Mouse (Mus musculus): ENCODE measurements around the gene Msmb. TPM values are rescaled to one million over a fixed set of nuclear protein-coding genes. Genes with fewer than 3 reads are reported as not detected.
"Not testable (repeated sequence)": the region's sequence is repeated elsewhere in the genome, so short reads cannot be mapped to it uniquely, and the experiment has no call there.

Gene Msmb
- polyA plus RNA-seq, 1 experiment: not detected

DNA sequence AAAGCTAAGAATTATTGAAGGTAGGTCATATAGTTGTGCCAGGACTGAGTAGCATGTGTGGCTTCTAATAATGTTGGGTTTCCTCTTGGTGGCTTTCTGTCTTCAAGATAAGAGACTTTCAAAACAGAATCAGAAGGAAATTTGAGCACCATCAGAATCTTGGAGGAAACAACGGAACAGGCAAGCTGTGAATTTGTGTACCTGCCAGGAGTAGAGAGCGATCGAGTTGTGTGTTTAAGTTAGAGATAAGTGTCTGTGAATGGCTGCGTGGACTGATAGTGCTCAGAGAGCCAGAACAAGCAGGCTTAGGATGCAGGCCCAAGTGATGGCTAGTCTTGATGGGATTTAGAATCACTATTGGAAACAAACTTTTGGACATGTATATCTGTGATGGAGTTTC lies 10.0 kb upstream of the Msmb start:
- 84% methylated on average over 4 of the region's 4 CpGs for WGBS
- no peak for TF ChIP-seq CTCF (IDR thresholded peaks at IDR 0.05; ENCODE audit: borderline replicate concordance, insufficient read depth, low read depth, low read length)
- no peak for TF ChIP-seq POLR2A (IDR thresholded peaks at IDR 0.05; ENCODE audit: borderline replicate concordance, insufficient read depth, low read length)
- Histone ChIP-seq H3K27me3 (ENCODE audit: control insufficient read depth, insufficient read depth, low read length) (no peaks in the 10 kb centered on the region), H3K4me3 (replicated peaks; ENCODE audit: insufficient read depth, low read depth, low read length) (no peak overlapping the region), H3K27ac (ENCODE audit: insufficient read depth, low read length) (no peak overlapping the region), H3K4me1 (ENCODE audit: control insufficient read depth, insufficient read depth, low read length) (no peaks in the 10 kb centered on the region)
- DNase-seq: no peak

DNA sequence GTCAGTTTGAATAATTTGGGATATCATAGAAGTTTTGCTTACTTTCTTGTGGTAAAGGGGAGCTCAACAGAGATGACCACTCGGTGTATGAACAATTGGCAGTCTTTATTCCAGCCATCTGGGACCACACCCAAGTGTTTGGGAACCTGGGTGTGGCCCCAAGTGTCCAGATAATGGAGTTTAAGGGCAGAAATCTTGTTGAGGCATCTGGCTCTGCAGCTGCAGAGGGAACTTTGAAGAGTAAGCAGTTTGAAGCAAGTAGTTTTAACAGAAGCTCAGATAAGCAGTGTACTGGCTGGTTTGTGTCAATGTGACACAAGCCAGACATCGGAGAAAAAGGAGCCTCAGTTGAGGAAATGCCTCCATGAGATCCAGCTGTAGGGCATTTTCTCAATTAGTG lies 7.5 kb upstream of the Msmb start:
- Histone ChIP-seq H3K4me3 (replicated peaks; ENCODE audit: insufficient read depth, low read depth, low read length) (no peak overlapping the region), H3K27ac (ENCODE audit: insufficient read depth, low read length) (no peak overlapping the region), H3K4me1 (ENCODE audit: control insufficient read depth, insufficient read depth, low read length) (no peaks in the 10 kb centered on the region), H3K27me3 (ENCODE audit: control insufficient read depth, insufficient read depth, low read length) (no peaks in the 10 kb centered on the region)
- no peak for TF ChIP-seq CTCF (IDR thresholded peaks at IDR 0.05; ENCODE audit: borderline replicate concordance, insufficient read depth, low read depth, low read length)
- TF ChIP-seq POLR2A (IDR thresholded peaks at IDR 0.05; ENCODE audit: borderline replicate concordance, insufficient read depth, low read length): no peak
- 65% methylated on average over 2 of the region's 2 CpGs for WGBS
- DNase-seq: no peak

DNA sequence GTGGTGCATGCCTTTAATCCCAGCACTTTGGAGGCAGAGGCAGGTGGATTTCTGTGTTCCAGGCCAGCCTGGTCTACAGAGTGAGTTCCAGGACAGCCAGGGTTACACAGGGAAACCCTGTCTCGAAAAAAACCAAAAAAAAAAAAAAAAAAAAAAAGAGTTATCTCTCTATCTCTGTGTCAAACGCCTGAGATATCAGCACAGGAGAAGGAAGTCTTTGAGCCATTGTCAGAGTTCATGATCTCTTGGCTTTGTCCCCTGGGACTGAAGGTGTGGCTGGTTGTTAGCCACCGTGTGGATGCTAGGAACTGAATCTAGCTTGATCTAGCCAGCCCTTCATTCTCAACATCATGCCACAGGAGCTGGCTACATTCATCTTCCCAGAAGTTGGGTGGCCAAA lies 5.4 kb upstream of the Msmb start:
- not testable (repeated sequence) for H3K4me3 ChIP-seq (replicated peaks; ENCODE audit: insufficient read depth, low read depth, low read length)
- 53% methylated on average over 3 of the region's 3 CpGs for WGBS

DNA sequence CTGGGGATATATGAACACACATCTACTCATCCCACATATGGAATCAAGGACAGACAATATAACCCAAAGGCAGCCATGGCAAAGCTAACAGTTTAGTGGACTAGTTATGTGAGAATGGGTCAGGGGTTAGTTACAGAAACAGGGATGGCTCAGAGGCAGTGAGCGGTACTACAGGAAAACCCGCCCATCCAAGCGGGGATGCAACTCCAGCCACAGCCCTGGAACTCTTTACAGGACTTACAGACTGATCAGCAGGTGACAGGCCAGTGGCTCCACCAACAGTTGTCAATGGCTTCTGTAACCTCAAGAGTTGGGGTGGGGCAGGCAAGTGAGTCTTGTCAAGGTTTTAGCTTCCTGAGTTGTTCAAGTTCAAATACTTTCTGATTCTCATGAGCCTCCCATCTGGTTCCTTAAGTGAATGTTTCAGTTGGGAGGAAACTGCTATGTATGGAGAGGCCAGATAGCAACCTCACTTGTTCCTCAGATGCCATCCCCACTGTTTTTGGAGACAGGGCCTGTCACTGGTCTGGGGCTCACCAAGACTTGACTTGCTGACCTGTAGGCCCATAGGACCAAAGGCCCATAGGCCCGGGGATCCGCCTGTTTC lies 1.4 kb upstream of the Msmb start:
- H3K4me1 ChIP-seq (ENCODE audit: control insufficient read depth, insufficient read depth, low read length): no peaks in the 10 kb centered on the region
- 73% methylated on average over 5 of the region's 5 CpGs for WGBS
- no peak for DNase-seq
- H3K27me3 ChIP-seq (ENCODE audit: control insufficient read depth, insufficient read depth, low read length): no peaks in the 10 kb centered on the region
- no peak overlapping the region for H3K27ac ChIP-seq (ENCODE audit: insufficient read depth, low read length)
- no peak overlapping the region for H3K4me3 ChIP-seq (replicated peaks; ENCODE audit: insufficient read depth, low read depth, low read length)
- TF ChIP-seq POLR2A (IDR thresholded peaks at IDR 0.05; ENCODE audit: borderline replicate concordance, insufficient read depth, low read length) (no peak), CTCF (IDR thresholded peaks at IDR 0.05; ENCODE audit: borderline replicate concordance, insufficient read depth, low read depth, low read length) (no peak)

More for the DNA sequence above, 5.4 kb upstream of the Msmb start:
- not testable (repeated sequence) for H3K4me1 ChIP-seq (ENCODE audit: control insufficient read depth, insufficient read depth, low read length); H3K27ac ChIP-seq (ENCODE audit: insufficient read depth, low read length); H3K27me3 ChIP-seq (ENCODE audit: control insufficient read depth, insufficient read depth, low read length); DNase-seq

DNA sequence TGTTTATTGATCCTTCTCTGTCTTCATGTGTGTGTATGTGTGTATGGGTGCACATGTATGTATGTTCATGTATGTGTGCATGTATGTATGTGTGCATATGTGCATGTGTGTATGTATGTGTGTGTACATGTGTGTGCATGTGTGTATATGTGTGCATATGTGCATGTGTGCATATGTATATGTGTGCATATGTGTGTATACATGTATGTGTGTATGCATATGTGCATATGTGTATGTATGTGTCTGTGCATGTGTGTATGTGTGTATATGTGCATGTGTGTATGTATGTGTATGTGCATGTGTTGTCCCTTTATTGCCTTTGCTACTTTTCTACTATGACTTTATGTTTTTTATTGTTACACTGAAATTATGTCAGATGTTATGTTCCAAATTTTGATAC lies 2.9 kb downstream of the Msmb start:
- TF ChIP-seq POLR2A (IDR thresholded peaks at IDR 0.05; ENCODE audit: borderline replicate concordance, insufficient read depth, low read length) (no peak), CTCF (IDR thresholded peaks at IDR 0.05; ENCODE audit: borderline replicate concordance, insufficient read depth, low read depth, low read length) (no peak)
- no peaks in the 10 kb centered on the region for H3K4me1 ChIP-seq (ENCODE audit: control insufficient read depth, insufficient read depth, low read length)
- no peak overlapping the region for H3K4me3 ChIP-seq (replicated peaks; ENCODE audit: insufficient read depth, low read depth, low read length)
- H3K27me3 ChIP-seq (ENCODE audit: control insufficient read depth, insufficient read depth, low read length): no peaks in the 10 kb centered on the region
- H3K27ac ChIP-seq (ENCODE audit: insufficient read depth, low read length): no peak overlapping the region
- no peak for DNase-seq

DNA sequence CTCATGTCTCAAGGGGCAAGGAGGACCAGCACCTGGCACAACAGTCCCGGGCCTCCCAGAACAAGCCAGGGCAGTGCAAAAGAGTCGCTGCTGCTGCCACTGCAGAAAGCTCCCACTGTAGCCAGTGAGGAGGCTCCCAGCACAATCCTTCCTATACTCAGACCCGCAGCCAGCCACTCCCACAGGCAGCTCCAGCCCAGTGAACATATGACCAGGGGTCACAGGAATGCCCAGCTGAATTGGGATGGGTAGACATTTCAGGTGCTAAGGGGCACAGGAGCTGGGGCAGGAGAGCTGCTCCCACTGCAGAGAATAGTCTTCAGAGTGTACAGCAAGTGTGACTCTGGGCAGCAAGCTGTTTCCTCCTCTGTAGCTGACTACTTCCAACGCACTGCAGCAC lies 3.6 kb downstream of the Msmb start:
- Histone ChIP-seq H3K27me3 (ENCODE audit: control insufficient read depth, insufficient read depth, low read length) (no peaks in the 10 kb centered on the region), H3K4me1 (ENCODE audit: control insufficient read depth, insufficient read depth, low read length) (no peaks in the 10 kb centered on the region), H3K4me3 (replicated peaks; ENCODE audit: insufficient read depth, low read depth, low read length) (no peak overlapping the region), H3K27ac (ENCODE audit: insufficient read depth, low read length) (no peak overlapping the region)
- TF ChIP-seq CTCF (IDR thresholded peaks at IDR 0.05; ENCODE audit: borderline replicate concordance, insufficient read depth, low read depth, low read length) (no peak), POLR2A (IDR thresholded peaks at IDR 0.05; ENCODE audit: borderline replicate concordance, insufficient read depth, low read length) (no peak)
- 76% methylated on average over 4 of the region's 4 CpGs for WGBS
- no peak for DNase-seq

DNA sequence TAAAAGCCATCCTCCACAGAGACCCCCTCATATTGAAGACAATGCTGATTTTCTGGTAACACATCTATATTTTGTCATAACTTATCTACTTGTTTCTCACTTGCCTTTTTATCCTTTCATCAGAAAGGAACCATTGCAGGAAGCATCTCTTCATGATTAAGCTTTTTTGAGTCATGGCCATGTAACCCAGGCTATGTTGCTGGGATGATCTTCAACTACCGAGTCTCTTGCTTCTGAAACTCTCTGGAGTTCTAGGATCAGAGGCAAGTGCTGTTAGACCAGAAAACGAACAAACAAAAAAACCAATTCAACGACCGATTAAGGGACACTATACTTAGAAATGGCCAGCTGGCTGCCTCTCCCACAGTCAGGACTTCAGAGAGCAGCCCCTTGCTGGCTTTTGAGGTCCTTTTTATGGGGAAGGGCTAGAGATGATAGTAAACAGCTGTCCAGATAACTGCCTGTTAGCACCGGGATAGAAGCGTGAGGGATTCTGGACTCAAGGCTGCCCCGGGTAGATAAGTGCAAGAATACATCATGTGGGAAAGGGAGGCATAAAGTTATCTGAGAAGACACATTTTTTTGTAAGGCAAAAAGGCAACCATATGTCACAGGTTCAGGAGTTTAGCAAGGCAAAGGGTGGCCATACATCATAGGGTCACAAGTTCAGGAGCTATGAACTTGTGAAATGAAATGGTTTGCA lies 4.1 kb downstream of the Msmb start:
- WGBS: 84% methylated on average over 7 of the region's 7 CpGs
- Histone ChIP-seq H3K27ac (ENCODE audit: insufficient read depth, low read length) (no peak overlapping the region), H3K27me3 (ENCODE audit: control insufficient read depth, insufficient read depth, low read length) (no peaks in the 10 kb centered on the region), H3K4me3 (replicated peaks; ENCODE audit: insufficient read depth, low read depth, low read length) (no peak overlapping the region), H3K4me1 (ENCODE audit: control insufficient read depth, insufficient read depth, low read length) (no peaks in the 10 kb centered on the region)
- no peak for TF ChIP-seq POLR2A (IDR thresholded peaks at IDR 0.05; ENCODE audit: borderline replicate concordance, insufficient read depth, low read length)
- DNase-seq: no peak

DNA sequence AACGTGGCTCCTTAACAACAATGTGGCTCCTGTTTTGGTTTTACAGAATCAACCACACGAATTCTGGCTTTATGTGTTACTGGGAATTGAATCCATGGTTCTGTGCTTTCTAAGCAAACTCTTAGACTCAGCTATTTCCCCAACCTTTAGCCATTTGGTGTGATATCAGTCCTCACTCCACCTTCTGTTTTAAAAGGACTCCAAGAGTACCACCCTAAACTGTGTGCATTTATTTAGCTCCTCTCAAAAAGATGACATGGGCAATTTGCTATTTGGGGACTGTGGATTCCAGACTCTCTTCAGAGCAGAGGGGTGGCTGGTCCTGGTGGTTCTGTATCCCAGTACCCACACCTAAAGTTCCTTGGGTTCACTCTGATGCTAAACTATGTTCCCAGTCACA lies 4.8 kb downstream of the Msmb start:
- DNase-seq: no peak
- Histone ChIP-seq H3K4me1 (ENCODE audit: control insufficient read depth, insufficient read depth, low read length) (no peaks in the 10 kb centered on the region), H3K27ac (ENCODE audit: insufficient read depth, low read length) (no peak overlapping the region), H3K4me3 (replicated peaks; ENCODE audit: insufficient read depth, low read depth, low read length) (no peak overlapping the region), H3K27me3 (ENCODE audit: control insufficient read depth, insufficient read depth, low read length) (no peaks in the 10 kb centered on the region)
- TF ChIP-seq POLR2A (IDR thresholded peaks at IDR 0.05; ENCODE audit: borderline replicate concordance, insufficient read depth, low read length) (no peak), CTCF (IDR thresholded peaks at IDR 0.05; ENCODE audit: borderline replicate concordance, insufficient read depth, low read depth, low read length) (no peak)
- 56% methylated on average over 2 of the region's 2 CpGs for WGBS

All from cerebellum, adult 2 months (tissue).